Mouse (Mus musculus) hindbrain, embryonic 11.5 days (tissue): Measurements from ENCODE around the gene Mef2a. TPM values are rescaled to one million over a fixed set of nuclear protein-coding genes. Genes with fewer than 3 reads are reported as not detected.

Source experiments
- ATAC-seq: fragments of 200-750 bp; cut with Nextera tagmentation; 2 replicates; pipeline ENCODE4 v1.8.0; 2017; ENCODE audit warnings: mild to moderate bottlenecking, moderate TSS enrichment, moderate library complexity; ENCODE audit not compliant: low FRiP score
- DNase-seq: peaks from one replicate; pipeline ENCODE4 v3.0.0-alpha.2; 2015; ENCODE audit warnings: low spot score
- H3K27ac ChIP-seq: fragments of 300-500 bp; sonication (generic); 2 replicates; pipeline ENCODE4 v1.5.1; 2014; ENCODE audit warnings: mild to moderate bottlenecking, low read depth, low read length
- H3K27me3 ChIP-seq: fragments of 300-500 bp; sonication (generic); 2 replicates; pipeline ENCODE4 v1.6.1; 2014; ENCODE audit warnings: mild to moderate bottlenecking, low read length, moderate library complexity, mixed read lengths; ENCODE audit not compliant: control insufficient read depth, insufficient read depth
- H3K36me3 ChIP-seq: fragments of 300-500 bp; sonication (generic); 2 replicates; pipeline ENCODE4 v1.6.1; 2014; ENCODE audit warnings: mild to moderate bottlenecking, low read length, moderate library complexity, mixed read lengths; ENCODE audit not compliant: control insufficient read depth, insufficient read depth
- H3K4me1 ChIP-seq: fragments of 300-500 bp; sonication (generic); replicated peaks from 2 replicates; pipeline ENCODE4 v1.6.1; 2014; ENCODE audit warnings: low read length, mixed read lengths; ENCODE audit not compliant: control insufficient read depth, insufficient read depth
- H3K4me2 ChIP-seq: fragments of 300-500 bp; sonication (generic); replicated peaks from 2 replicates; pipeline ENCODE4 v1.6.1; 2014; ENCODE audit warnings: mild to moderate bottlenecking, low read depth, low read length
- H3K4me3 ChIP-seq: fragments of 300-500 bp; sonication (generic); 2 replicates; pipeline ENCODE4 v1.5.1; 2014; ENCODE audit warnings: low read depth, low read length
- H3K9ac ChIP-seq: fragments of 300-500 bp; sonication (generic); 2 replicates; pipeline ENCODE4 v1.6.1; 2014; ENCODE audit warnings: low read depth, low read length
- H3K9me3 ChIP-seq: fragments of 300-500 bp; sonication (generic); 2 replicates; pipeline ENCODE4 v1.6.1; 2016; ENCODE audit warnings: low read length; ENCODE audit not compliant: control insufficient read depth
- WGBS: fragments of 180-500 bp; shearing (Covaris S2); extraction: QIAGEN DNeasy Blood & Tissue Kit; methylation state at CpG from one replicate; pipeline ENCODE4 v1.1.7; 2014; 5-methylcytosine and 5-hydroxymethylcytosine counted together
- polyA plus RNA-seq: library from polyadenylated mRNA; unstranded; fragments of >200 nt; fragmentation: Nextera tagmentation; extraction: Ambion mirVana; gene quantifications from 2 replicates; pipeline ENCODE4 v1.2.1, GENCODE M21; 2014

The Mef2a gene
- polyA plus RNA-seq, 1 experiment from 2014 or later, result 32.3 TPM

DNA sequence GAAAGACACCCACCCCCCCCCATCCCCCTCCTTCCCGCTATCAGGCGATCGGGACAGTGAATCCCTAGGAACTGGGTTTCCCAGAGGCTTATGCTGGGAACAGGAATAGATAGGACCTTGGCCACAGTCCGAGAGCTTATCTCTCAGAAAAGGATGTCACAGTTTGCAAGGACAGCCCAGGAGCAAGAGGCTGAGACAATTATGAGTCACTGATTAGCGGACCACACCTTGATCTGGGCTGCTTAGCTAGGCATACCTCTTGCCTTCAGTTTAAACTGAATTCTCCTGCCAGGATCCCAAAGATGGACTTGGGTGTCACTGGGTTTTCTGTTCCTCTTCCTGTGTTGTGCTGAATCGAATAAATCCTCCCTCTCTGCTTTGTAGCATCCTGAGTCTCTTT is 156.3 kb downstream of the Mef2a start:
- no peak overlapping the region for H3K27ac ChIP-seq
- ATAC-seq, result no peak
- no peaks in the 10 kb centered on the region for H3K36me3 ChIP-seq
- no peak overlapping the region for H3K9ac ChIP-seq
- no peaks in the 10 kb centered on the region for H3K4me1 ChIP-seq
- no peak overlapping the region for H3K4me2 ChIP-seq
- DNase-seq, result no peak
- no peak overlapping the region for H3K4me3 ChIP-seq
- 86% methylated on average over 6 of the region's 6 CpGs for WGBS
- no peaks in the 10 kb centered on the region for H3K9me3 ChIP-seq
- no peaks in the 10 kb centered on the region for H3K27me3 ChIP-seq

DNA sequence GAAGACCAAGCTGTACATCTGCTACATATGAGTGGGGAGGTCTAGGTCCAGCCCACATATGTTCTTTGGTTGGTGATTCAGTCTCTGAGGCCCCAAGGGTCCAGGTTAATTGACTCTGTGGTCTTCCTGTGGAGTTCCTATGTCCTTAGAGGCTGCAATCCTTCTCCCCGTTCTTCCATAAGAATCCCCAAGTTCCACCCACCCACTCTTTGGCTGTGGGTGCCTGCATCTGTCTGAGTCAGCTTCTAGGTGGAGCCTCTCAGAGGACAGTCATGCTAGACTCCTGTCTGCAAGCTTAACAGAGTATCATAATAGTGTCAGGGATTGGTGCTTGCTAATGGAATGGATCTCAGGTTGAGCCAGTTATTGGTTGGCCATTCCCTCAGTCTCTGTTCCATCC is 159.1 kb downstream of the Mef2a start:
- ATAC-seq, result no peak
- Histone ChIP-seq H3K4me2 (no peak overlapping the region), H3K9ac (no peak overlapping the region), H3K9me3 (no peaks in the 10 kb centered on the region), H3K36me3 (no peaks in the 10 kb centered on the region), H3K27ac (no peak overlapping the region), H3K4me3 (no peak overlapping the region), H3K4me1 (no peaks in the 10 kb centered on the region), H3K27me3 (no peaks in the 10 kb centered on the region)
- WGBS, result 86% methylated on average over 1 of the region's 1 CpGs
- DNase-seq, result no peak

DNA sequence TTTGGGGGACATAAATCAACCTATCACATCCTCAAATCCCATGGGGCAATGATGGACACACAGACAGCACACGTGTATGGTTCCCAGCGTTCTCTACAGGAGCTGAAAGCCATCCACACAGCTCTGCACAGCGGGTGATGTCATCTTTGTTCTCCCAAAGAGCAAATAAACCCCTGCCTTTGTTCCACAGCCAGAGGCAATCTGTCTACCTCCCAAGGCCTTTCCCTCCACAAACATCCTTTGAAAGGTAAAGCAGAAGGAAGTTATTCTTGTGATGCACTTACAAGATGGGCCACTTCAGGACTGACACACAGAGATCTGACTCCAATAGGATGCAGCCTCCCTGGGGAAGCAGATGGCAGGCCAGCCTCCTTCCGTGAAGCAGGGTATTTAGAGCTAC is 160.7 kb downstream of the Mef2a start:
- Histone ChIP-seq H3K4me1 (no peaks in the 10 kb centered on the region), H3K36me3 (no peaks in the 10 kb centered on the region), H3K27ac (no peak overlapping the region), H3K9ac (no peak overlapping the region), H3K27me3 (no peaks in the 10 kb centered on the region), H3K9me3 (no peaks in the 10 kb centered on the region), H3K4me3 (no peak overlapping the region), H3K4me2 (no peak overlapping the region)
- ATAC-seq (no peak; the same call in 1 of the 2 replicates), DNase-seq (peak; percentile 22)
- 32% methylated on average over 4 of the region's 4 CpGs for WGBS

DNA sequence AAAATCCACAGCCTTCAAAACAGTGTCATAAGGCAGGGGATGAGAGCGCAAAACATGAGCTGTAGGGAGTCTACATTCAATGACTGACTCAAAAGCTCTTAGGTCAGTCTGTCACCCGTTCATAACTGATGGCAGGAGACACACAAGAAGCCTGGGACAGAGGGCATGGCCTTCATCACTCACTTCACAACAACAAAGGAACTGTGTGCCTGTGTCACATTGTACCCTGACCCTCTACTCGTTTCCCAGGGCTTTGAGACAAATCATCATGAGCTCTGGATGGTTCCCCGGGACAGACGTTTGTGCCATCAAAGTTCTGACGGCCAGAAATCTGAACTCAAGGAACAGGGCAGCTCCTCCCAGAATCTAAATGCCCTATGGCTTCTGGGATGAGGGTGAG is 161.3 kb downstream of the Mef2a start:
- H3K36me3 ChIP-seq, result no peaks in the 10 kb centered on the region
- no peak overlapping the region for H3K4me3 ChIP-seq
- H3K4me1 ChIP-seq, result no peaks in the 10 kb centered on the region
- no peaks in the 10 kb centered on the region for H3K27me3 ChIP-seq
- no peak for ATAC-seq
- H3K27ac ChIP-seq, result no peak overlapping the region
- no peak overlapping the region for H3K4me2 ChIP-seq
- no peak for DNase-seq
- no peak overlapping the region for H3K9ac ChIP-seq
- WGBS, result 30% methylated on average over 6 of the region's 6 CpGs
- H3K9me3 ChIP-seq, result no peaks in the 10 kb centered on the region

DNA sequence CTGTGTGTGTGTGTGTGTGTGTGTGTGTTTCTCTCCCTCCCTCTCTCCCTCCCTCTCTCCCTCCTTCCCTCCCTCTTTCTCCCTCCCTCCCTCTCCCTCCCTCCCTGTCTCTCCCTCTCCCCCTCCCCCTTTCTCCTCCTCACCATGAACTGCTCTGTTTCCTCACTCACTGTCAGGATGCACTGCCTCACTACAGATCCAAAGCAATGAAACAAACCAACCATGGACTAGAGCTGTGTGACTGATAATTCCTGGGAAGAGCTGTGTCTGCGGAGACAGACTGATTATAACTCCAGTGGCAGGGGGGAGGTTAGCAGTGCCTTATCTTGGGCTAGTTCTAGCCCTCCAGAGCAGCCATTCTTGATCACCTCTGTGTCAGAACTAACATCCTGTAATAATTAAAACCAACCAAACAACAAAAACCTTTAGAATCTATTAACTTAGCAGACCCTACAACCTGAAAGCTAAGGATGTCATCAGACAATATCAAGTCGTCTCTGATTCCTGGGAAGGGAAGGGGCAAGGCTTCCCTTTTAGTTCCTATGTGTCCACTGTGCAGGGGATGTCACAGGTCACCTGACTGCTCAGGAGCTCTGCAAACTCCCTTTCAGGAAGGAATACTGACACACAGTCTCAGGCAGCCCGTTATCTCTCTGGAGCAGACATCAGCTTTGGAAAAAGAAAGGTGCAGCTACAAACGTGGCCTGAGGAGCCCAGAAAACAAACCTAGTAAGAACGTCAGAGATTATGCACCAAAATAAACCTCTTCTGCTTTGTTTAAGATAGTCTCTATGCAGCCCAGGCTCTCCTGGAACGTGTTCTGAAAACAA is 162.4 kb downstream of the Mef2a start:
- H3K27ac ChIP-seq, result peak overlapping the region; percentile 3; the same call in 1 of the 2 replicates
- H3K36me3 ChIP-seq, result no peaks in the 10 kb centered on the region
- H3K9ac ChIP-seq, result no peak overlapping the region
- no peak overlapping the region for H3K4me2 ChIP-seq
- H3K27me3 ChIP-seq, result no peaks in the 10 kb centered on the region
- H3K4me3 ChIP-seq, result no peak overlapping the region
- H3K4me1 ChIP-seq, result no peaks in the 10 kb centered on the region
- no peak for DNase-seq
- WGBS, result 69% methylated on average over 6 of the region's 6 CpGs
- H3K9me3 ChIP-seq, result no peaks in the 10 kb centered on the region
- ATAC-seq, result no peak

DNA sequence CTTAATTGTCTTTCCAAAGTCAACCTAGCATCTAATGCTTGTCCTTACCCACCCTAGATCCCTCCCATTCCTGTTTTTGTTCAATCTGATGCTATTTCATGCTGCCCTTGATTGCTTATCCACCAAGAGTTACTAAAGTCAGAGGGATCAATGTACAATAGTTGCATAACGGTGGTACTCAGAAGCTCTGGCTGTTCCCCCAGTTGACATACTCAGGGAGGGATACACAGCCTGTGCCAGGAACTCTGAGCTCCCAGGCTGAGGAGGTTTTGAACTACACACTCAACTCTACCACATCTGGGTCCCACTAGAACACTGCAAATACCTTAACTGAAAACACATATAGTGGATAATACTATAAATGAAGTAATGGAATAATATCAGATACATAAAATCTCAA is 164.3 kb downstream of the Mef2a start:
- Histone ChIP-seq H3K9ac (no peak overlapping the region), H3K36me3 (no peaks in the 10 kb centered on the region), H3K4me2 (no peak overlapping the region), H3K9me3 (no peaks in the 10 kb centered on the region), H3K4me1 (no peaks in the 10 kb centered on the region), H3K27me3 (no peaks in the 10 kb centered on the region), H3K27ac (no peak overlapping the region), H3K4me3 (no peak overlapping the region)
- 86% methylated on average over 1 of the region's 1 CpGs for WGBS
- DNase-seq (no peak), ATAC-seq (no peak)

DNA sequence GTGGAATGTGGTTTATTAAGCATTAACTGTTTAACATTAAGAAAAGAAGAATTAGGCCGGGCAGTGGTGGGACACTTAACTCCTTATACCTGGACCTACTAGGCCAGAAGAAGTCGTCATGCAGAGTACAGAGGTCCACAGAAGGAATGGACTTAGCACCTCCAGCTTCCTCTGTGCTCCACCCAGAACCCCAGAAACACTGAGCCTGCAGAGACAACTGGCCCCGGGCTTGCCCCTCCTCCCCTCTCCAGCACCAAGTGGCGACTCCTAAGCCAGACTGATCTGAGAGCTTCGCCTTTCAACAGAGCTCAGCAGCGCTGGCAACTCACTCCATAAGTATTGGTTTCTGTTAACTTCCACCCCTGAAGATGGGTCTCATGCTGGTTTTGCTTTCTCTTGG is 165.0 kb downstream of the Mef2a start:
- ATAC-seq (no peak), DNase-seq (no peak)
- WGBS, result 53% methylated on average over 6 of the region's 6 CpGs
- H3K9me3 ChIP-seq, result no peaks in the 10 kb centered on the region
- H3K4me1 ChIP-seq, result no peaks in the 10 kb centered on the region
- H3K4me2 ChIP-seq, result no peak overlapping the region
- no peaks in the 10 kb centered on the region for H3K36me3 ChIP-seq
- H3K27ac ChIP-seq, result no peak overlapping the region
- H3K27me3 ChIP-seq, result no peaks in the 10 kb centered on the region
- H3K4me3 ChIP-seq, result no peak overlapping the region
- H3K9ac ChIP-seq, result no peak overlapping the region

DNA sequence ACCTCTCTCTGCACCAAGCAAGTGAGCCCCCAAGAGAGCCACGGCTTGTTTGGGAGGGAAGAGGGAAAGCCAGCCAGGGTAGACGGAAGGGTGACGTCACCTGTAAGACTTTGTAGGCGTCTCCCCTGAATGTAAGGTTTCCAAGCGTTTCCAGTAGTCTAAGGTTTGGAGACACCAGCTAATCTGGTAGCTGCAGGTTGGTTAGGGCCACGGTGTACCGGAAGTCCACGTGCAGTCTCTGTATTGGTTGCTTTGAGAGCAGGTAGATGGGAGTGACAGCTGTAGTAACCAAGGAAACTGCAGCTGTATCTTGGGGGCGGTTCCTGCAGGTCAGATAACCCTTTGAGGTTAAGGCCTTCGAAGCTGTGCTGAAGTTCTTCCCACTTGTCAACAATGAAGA is 166.2 kb downstream of the Mef2a start:
- no peak overlapping the region for H3K27ac ChIP-seq
- no peak overlapping the region for H3K4me3 ChIP-seq

DNA sequence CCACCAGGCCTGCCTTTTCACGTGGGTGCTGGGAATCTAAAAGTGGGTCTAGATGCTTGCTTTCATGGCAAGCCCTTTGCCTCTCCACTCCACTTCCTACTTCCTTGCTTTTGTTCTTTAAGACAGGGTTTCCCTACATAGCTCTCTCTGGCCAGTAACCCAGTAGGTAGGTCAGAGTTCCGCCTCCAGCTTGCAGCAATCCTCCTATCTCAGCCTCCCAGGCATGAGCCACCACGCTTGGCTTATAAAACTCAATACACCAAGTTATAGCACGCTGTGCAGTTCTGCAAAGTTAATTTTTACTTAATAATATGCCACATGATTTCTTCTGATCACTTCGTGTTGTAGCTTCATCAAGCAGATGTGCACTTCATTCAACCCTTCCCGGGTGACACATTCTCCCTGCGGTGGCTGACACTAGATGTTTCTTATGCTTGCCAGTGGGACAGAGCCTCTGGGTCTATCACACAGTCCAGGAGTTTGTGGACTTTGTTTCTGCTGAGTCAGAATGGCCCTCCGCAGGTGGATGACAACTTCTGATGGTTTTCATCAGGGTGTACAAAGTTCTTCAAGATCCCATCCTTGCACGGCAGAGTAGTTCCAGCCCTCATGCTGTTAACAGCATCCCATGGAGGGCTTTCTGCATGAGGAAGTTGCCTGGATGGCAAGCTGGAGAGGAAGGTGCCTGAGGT is 166.8 kb downstream of the Mef2a start:
- no peak overlapping the region for H3K4me2 ChIP-seq
- H3K4me3 ChIP-seq, result no peak overlapping the region
- DNase-seq (no peak), ATAC-seq (no peak)
- 93% methylated on average over 9 of the region's 9 CpGs for WGBS
- H3K36me3 ChIP-seq, result no peaks in the 10 kb centered on the region
- no peak overlapping the region for H3K9ac ChIP-seq
- H3K4me1 ChIP-seq, result no peaks in the 10 kb centered on the region
- no peaks in the 10 kb centered on the region for H3K27me3 ChIP-seq
- H3K9me3 ChIP-seq, result no peaks in the 10 kb centered on the region
- no peak overlapping the region for H3K27ac ChIP-seq

More for the DNA sequence above, 166.2 kb downstream of the Mef2a start:
- Histone ChIP-seq H3K4me2 (no peak overlapping the region), H3K4me1 (no peaks in the 10 kb centered on the region), H3K27me3 (no peaks in the 10 kb centered on the region), H3K9ac (no peak overlapping the region), H3K36me3 (no peaks in the 10 kb centered on the region), H3K9me3 (no peaks in the 10 kb centered on the region)
- no peak for ATAC-seq
- no peak for DNase-seq
- 81% methylated on average over 10 of the region's 10 CpGs for WGBS
